ENCODE assay signal across 8 mouse cellular contexts in the genomic region with DNA sequence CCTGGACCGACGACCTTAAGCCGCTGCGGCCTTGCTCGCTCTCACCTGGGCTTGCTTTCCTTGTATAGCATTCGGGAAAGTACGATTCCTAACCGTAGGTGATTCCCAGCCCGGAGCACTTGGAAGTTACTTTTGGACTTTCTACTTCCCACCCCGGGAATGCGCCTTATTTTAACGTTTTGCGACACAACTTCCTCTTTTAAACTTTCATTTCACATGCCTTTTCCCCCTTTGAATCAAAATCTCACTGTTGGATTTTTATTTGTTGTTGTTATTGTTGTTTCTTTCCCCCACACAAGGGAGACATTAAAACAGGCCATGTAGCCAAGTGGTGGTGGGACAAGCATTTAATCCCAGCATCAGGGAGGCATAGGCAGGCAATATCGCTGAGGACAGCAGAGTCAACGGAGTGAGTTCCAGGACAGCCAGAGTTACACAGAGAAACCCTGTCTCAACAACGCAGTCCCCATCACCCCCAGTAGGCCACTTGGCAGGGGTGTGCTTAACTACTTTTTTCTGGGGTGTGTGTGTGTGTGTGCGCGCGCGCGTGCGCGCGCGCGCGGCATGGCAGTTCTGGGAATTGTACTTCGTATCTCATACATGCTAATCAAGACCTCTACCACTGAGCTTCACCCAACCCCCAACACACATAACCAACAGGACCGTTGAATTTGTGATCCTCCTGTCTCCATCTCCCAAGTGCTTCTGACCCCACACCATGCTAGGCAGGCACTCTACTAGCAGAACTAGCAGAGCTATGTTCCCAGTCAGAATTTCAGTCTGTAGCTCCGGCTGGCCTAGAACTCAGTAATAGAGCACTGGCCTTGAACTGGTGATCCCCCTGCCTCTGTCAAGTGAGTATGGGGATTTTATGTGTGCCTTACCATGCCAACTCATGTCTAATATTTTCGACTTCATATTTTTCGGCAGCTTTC. TPM values are rescaled to one million over a fixed set of nuclear protein-coding genes. Genes with fewer than 3 reads are reported as not detected.
DNase-seq lines count a peak whose midpoint lies in the region; ATAC-seq and TF ChIP-seq lines count a peak whose summit lies in the region.

No protein-coding gene starts in this region.

- no peak for TF ChIP-seq POLR2A in brain, embryonic 14.5 days (IDR thresholded peaks at IDR 0.05; ENCODE audit: borderline replicate concordance, extremely low read depth, insufficient read depth, insufficient read length, poor library complexity, severe bottlenecking)

- peak overlapping the region; percentile 97 for H3K9ac ChIP-seq in kidney, postnatal 0 days (ENCODE audit: low read depth, low read length)
- H3K9ac ChIP-seq in midbrain, embryonic 12.5 days (replicated peaks) = peak overlapping the region; percentile 84

- H3K27ac ChIP-seq in kidney, postnatal 0 days = peak overlapping the region; percentile 98
- H3K27ac ChIP-seq in limb, embryonic 10.5 days = peak overlapping the region; percentile 99
- H3K27ac ChIP-seq in midbrain, embryonic 12.5 days (replicated peaks) = peak overlapping the region; percentile 95

- no peaks in the 10 kb centered on the region for H3K9me3 ChIP-seq in kidney, postnatal 0 days (replicated peaks; ENCODE audit: low read length)
- no peaks in the 10 kb centered on the region for H3K9me3 ChIP-seq in limb, embryonic 10.5 days (replicated peaks)
- no peaks in the 10 kb centered on the region for H3K9me3 ChIP-seq in midbrain, embryonic 12.5 days

- no peak for ATAC-seq in kidney, postnatal 0 days (replicated peaks; ENCODE audit: low FRiP score, low read depth)
- ATAC-seq in midbrain, embryonic 12.5 days (ENCODE audit: low FRiP score, low read depth) = peak; percentile 79

- no peaks in the 10 kb centered on the region for H3K36me3 ChIP-seq in kidney, postnatal 0 days (ENCODE audit: insufficient read depth, low read length)
- no peaks in the 10 kb centered on the region for H3K36me3 ChIP-seq in limb, embryonic 10.5 days
- no peaks in the 10 kb centered on the region for H3K36me3 ChIP-seq in midbrain, embryonic 12.5 days

- H3K4me2 ChIP-seq in kidney, postnatal 0 days (ENCODE audit: low read length) = peak overlapping the region; percentile 77
- peak overlapping the region; percentile 64 for H3K4me2 ChIP-seq in midbrain, embryonic 12.5 days (replicated peaks)

- WGBS in kidney, postnatal 0 days = 35% methylated on average over 32 of the region's 32 CpGs
- 29% methylated on average over 32 of the region's 32 CpGs for WGBS in limb, embryonic 10.5 days
- 30% methylated on average over 32 of the region's 32 CpGs for WGBS in midbrain, embryonic 12.5 days

- peak; percentile 20 for DNase-seq in kidney, postnatal 0 days (ENCODE audit: low spot score)
- DNase-seq in kidney, adult 18-20 months = no peak
- peak; percentile 35 for DNase-seq in brain, embryonic 14.5 days (ENCODE audit: low read depth)
- DNase-seq in forelimb bud, embryonic 11.5 days (ENCODE audit: low read depth, low spot score) = peak; percentile 16
- peak; percentile 45 for DNase-seq in limb, embryonic 10.5 days (ENCODE audit: low spot score)
- no peak for DNase-seq in natural killer cell, adult 2 months (ENCODE audit: low spot score in 2 of 2)
- DNase-seq in Muller cell, postnatal 12 days (ENCODE audit: inconsistent ontology term) = no peak

- H3K27me3 ChIP-seq in kidney, postnatal 0 days (ENCODE audit: insufficient read depth, low read length) = no peaks in the 10 kb centered on the region
- H3K27me3 ChIP-seq in limb, embryonic 10.5 days (ENCODE audit: low read depth, poor library complexity, severe bottlenecking) = no peaks in the 10 kb centered on the region; the same call in 1 of the 2 replicates
- H3K27me3 ChIP-seq in midbrain, embryonic 12.5 days = no peaks in the 10 kb centered on the region; the same call in 1 of the 2 replicates

- H3K4me3 ChIP-seq in kidney, postnatal 0 days (replicated peaks; ENCODE audit: low read depth, low read length) = peak overlapping the region; percentile 85
- peak overlapping the region; percentile 84 for H3K4me3 ChIP-seq in limb, embryonic 10.5 days
- H3K4me3 ChIP-seq in midbrain, embryonic 12.5 days = peak overlapping the region; percentile 78

- TF ChIP-seq CTCF in kidney, postnatal 0 days (IDR thresholded peaks at IDR 0.05; ENCODE audit: low read depth) = no peak
- no peak for TF ChIP-seq CTCF in brain, embryonic 14.5 days (IDR thresholded peaks at IDR 0.05; ENCODE audit: borderline replicate concordance, extremely low read depth, insufficient read depth, insufficient read length)

- peaks cover 6% of the 10 kb centered on the region; the same call in 1 of the 2 replicates for H3K4me1 ChIP-seq in kidney, postnatal 0 days (replicated peaks; ENCODE audit: insufficient read depth, low read length)
- peaks cover 15% of the 10 kb centered on the region for H3K4me1 ChIP-seq in limb, embryonic 10.5 days
- H3K4me1 ChIP-seq in midbrain, embryonic 12.5 days = peaks cover 9% of the 10 kb centered on the region

RNA-seq across cellular contexts. Expression of a gene that starts 0.5 kb away (rescaled TPM):
- 29.0 and 31.7 TPM in 2 replicates for polyA plus RNA-seq in kidney, postnatal 0 days (2015; fragmentation: Nextera tagmentation; extraction: Ambion mirVana)
- polyA plus RNA-seq in brain, embryonic 14.5 days (2012; rRNA removed) = 20.8 and 23.0 TPM in 2 replicates
- 22.5 and 22.6 TPM in 2 replicates for polyA plus RNA-seq in limb, embryonic 10.5 days (2016; fragmentation: Nextera tagmentation; extraction: Ambion mirVana)
- 26.7 and 32.8 TPM in 2 replicates for polyA plus RNA-seq in midbrain, embryonic 12.5 days (2016; fragmentation: Nextera tagmentation; extraction: Ambion mirVana)

RNA-seq across cellular contexts. Expression of a gene that starts 54.6 kb away (rescaled TPM):
- polyA plus RNA-seq in kidney, postnatal 0 days (2015; fragmentation: Nextera tagmentation; extraction: Ambion mirVana) = 294 and 309 TPM in 2 replicates
- polyA plus RNA-seq in brain, embryonic 14.5 days (2012; rRNA removed) = 694 and 702 TPM in 2 replicates
- polyA plus RNA-seq in limb, embryonic 10.5 days (2016; fragmentation: Nextera tagmentation; extraction: Ambion mirVana) = 586 and 668 TPM in 2 replicates
- polyA plus RNA-seq in midbrain, embryonic 12.5 days (2016; fragmentation: Nextera tagmentation; extraction: Ambion mirVana) = 699 and 705 TPM in 2 replicates

Comparison
In these comparisons a context has a peak if more than half of its experiments do, and no peak if none do; other contexts are left out.
1. DNase-seq: peak in kidney, postnatal 0 days (single experiment), brain, embryonic 14.5 days (single experiment), forelimb bud, embryonic 11.5 days (single experiment) and limb, embryonic 10.5 days (single experiment); none in kidney, adult 18-20 months (single experiment), natural killer cell, adult 2 months (0 of 2) and Muller cell, postnatal 12 days (single experiment).
2. Peak in every context shown above with its lines, with median percentiles within 50 percentile points of each other: H3K27ac ChIP-seq and H3K4me3 ChIP-seq.